Mouse (Mus musculus): ENCODE measurements around the gene Pdia2. TPM values are rescaled to one million over a fixed set of nuclear protein-coding genes. Genes with fewer than 3 reads are reported as not detected.

Gene Pdia2
- polyA plus RNA-seq (2015; fragmentation: Nextera tagmentation; extraction: Ambion mirVana) = 0.39 and 0.78 TPM in 2 replicates

DNA sequence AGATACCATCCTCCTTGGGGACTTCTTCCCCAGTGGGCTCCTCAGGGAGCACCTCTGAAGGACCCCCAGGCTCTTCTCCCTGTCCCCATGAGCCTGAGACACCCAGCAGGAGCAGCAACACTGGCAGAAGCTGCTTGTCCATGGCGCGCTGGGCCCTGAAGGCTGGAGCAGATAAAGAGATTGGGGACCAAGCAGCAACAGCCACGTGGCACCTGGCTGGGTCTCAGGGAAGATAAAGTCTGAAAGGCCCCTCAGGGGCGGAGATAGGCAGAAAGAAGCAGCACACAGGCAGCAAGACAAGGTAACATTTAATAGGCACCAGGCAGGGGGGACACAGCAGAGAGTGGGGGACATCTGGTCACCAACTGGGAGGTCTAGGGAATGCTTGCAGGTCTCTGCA is at the start of gene Pdia2:
TSS of gene Pdia2 (minus strand) at position 196 of the 400 bp plus-strand sequence.
- no peak within 1 kb of the TSS for H3K27ac ChIP-seq
- H3K36me3 ChIP-seq = peaks cover 33% of the 10 kb centered on the region
- no peak for ATAC-seq (ENCODE audit: borderline replicate concordance, extremely low read depth, low FRiP score, low TSS enrichment)
- H3K4me3 ChIP-seq = no peak within 1 kb of the TSS
- H3K4me1 ChIP-seq = peaks cover 26% of the 10 kb centered on the region
- no peaks in the 10 kb centered on the region for H3K9me3 ChIP-seq
- H3K27me3 ChIP-seq = peaks cover 47% of the 10 kb centered on the region
- H3K9ac ChIP-seq = no peak within 1 kb of the TSS; the same call in 1 of the 2 replicates
- peak within 1 kb of the TSS; percentile 95; the same call in 1 of the 2 replicates for H3K4me2 ChIP-seq
- 72% methylated on average over 4 of the region's 4 CpGs for WGBS

DNA sequence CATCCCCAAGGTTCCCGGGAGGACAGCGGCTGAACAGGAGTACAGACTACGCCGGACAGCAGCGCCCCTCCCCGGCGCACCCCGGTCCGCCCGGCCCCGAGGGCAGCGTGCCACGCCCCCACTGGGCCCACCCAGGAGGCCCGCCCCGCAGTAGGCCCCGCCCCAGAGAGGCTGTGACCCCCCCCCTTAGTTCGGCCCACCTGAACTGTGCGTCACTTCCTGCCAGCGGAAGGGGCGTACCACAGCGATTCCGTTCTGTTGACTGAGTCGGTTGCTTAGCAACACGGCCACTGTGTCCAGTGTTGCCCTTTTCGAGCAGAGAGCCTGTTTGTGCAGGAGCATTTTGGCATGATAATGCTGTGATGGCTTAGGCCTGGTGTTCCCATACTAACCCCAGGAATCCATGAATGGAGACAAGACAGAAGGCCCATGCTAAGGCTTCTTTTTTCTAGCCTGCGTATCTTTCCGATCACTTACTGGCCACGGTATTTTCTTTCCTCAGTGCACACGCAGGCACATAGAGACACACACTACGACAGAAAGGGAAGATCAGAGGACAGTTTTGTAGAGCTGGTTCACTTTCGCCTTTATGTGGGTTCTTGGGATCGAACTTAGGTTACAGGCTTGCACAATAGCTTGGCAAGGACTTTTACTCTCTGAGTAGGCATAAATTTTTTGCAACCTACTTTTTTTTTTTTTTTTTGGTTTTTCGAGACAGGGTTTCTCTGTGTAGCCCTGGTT is 45.4 kb upstream of the Pdia2 start, which contains the start of gene Fam234a:
TSS of gene Fam234a (minus strand) at position 142 of the 741 bp plus-strand sequence.
- H3K4me2 ChIP-seq = peak within 1 kb of the TSS; percentile 86
- H3K9me3 ChIP-seq = no peaks in the 10 kb centered on the region
- peak within 1 kb of the TSS; percentile 72 for H3K9ac ChIP-seq
- no peaks in the 10 kb centered on the region for H3K36me3 ChIP-seq
- peak; percentile 98 for ATAC-seq (ENCODE audit: borderline replicate concordance, extremely low read depth, low FRiP score, low TSS enrichment)
- H3K27me3 ChIP-seq = no peaks in the 10 kb centered on the region
- H3K4me3 ChIP-seq = peak within 1 kb of the TSS; percentile 79
- peaks cover 14% of the 10 kb centered on the region; the same call in 1 of the 2 replicates for H3K4me1 ChIP-seq
- 8% methylated on average over 29 of the region's 33 CpGs for WGBS
- peak within 1 kb of the TSS; percentile 77 for H3K27ac ChIP-seq

DNA sequence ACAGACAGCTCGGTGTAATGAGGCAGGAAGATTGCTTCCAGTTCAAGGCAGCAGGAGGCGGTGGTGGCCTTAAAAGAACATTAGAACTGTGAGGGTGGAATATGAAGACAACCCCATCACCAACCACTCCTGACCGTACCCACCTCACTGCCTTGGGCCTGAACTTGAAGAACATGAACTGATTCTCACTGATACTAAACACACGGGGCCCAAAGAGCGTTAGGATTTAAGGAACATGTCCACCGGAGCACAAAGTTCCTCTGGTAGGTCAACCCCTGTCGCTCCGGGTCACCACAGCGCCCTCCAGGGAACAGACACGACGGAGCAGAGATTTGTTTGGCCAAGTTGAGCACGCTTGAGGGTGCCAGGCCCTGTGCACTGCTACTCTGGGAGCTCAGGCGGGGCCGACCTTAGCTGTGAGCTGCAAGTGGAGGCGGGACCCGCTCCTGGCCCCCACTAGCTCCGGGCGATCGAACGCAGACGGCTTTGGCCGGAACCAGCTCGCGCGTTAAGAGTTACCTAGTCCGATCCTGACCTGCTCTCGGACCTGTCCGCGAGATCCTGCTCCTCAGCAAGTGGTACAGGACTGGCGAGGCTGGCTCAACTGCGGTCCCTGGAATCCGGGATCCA is 44.7 kb upstream of the Pdia2 start:
- WGBS = 1% methylated on average over 32 of the region's 32 CpGs

DNA sequence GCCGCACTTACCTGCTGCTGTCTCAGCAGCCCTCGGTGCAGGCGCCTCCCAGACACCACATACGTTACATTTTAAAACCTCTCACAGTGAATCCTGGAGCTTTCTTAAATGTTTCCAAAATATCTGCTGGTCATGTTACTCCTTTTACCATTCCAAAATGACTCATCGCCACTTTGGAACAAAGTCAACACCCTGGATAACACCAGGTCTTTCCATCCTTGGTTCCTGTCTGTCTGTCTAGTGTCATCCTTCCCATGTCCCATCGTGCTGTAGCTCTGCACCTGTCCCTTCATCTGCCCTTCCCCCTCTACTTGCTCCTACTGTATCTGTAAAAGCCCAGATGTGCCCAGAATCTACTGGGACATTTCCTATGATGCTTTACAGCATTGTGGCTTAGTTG is 42.1 kb upstream of the Pdia2 start:
- no peaks in the 10 kb centered on the region for H3K9me3 ChIP-seq
- WGBS = 79% methylated on average over 6 of the region's 6 CpGs
- no peak for ATAC-seq (ENCODE audit: borderline replicate concordance, extremely low read depth, low FRiP score, low TSS enrichment)
- H3K4me1 ChIP-seq = peaks cover 14% of the 10 kb centered on the region; the same call in 1 of the 2 replicates
- H3K4me2 ChIP-seq = no peak overlapping the region
- no peak overlapping the region for H3K9ac ChIP-seq
- H3K4me3 ChIP-seq = no peak overlapping the region
- no peaks in the 10 kb centered on the region for H3K27me3 ChIP-seq
- H3K27ac ChIP-seq = no peak overlapping the region
- no peaks in the 10 kb centered on the region for H3K36me3 ChIP-seq

More for the DNA sequence above, 44.7 kb upstream of the Pdia2 start:
- no peaks in the 10 kb centered on the region for H3K27me3 ChIP-seq
- H3K9me3 ChIP-seq = no peaks in the 10 kb centered on the region
- peak overlapping the region; percentile 72 for H3K9ac ChIP-seq
- H3K4me2 ChIP-seq = peak overlapping the region; percentile 86
- peak overlapping the region; percentile 79 for H3K4me3 ChIP-seq
- ATAC-seq (ENCODE audit: borderline replicate concordance, extremely low read depth, low FRiP score, low TSS enrichment) = peak; percentile 86
- H3K4me1 ChIP-seq = peaks cover 14% of the 10 kb centered on the region; the same call in 1 of the 2 replicates
- no peaks in the 10 kb centered on the region for H3K36me3 ChIP-seq
- H3K27ac ChIP-seq = peak overlapping the region; percentile 77

DNA sequence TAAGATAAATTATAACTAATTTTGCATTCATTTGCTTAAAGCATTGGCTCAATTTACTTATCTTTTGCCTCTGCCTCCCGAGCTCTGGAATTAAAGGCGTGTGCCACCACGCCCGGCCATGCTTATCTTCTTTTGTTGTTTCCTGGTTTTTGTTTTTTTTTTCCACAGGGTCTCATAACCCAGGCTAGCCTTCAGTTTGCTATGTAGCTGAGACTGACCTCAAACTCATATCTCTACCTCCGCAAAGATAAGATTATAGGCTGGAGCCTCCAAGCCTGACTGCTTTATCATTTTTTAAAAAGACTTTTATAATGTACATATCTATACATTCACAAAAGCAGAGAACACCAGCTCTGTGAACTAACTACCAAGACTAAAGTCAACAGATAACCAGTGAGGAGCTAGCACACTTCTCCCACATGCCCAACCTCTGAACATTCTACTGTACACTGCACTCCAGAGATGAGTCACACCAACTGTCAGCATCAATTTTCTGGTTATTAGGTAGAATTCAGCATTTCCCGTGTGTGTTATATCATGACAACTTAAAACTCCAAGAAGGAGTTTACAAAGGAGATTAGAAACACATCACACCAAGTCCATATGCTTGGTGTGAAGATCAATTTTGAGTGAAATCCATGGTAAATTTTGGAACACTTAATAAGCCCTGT is 41.4 kb upstream of the Pdia2 start:
- Histone ChIP-seq H3K9ac (no peak overlapping the region), H3K4me3 (no peak overlapping the region), H3K4me2 (no peak overlapping the region), H3K27ac (no peak overlapping the region), H3K36me3 (no peaks in the 10 kb centered on the region), H3K27me3 (no peaks in the 10 kb centered on the region), H3K9me3 (no peaks in the 10 kb centered on the region), H3K4me1 (peaks cover 14% of the 10 kb centered on the region; the same call in 1 of the 2 replicates)
- no peak for ATAC-seq (ENCODE audit: borderline replicate concordance, extremely low read depth, low FRiP score, low TSS enrichment)
- 70% methylated on average over 6 of the region's 6 CpGs for WGBS

DNA sequence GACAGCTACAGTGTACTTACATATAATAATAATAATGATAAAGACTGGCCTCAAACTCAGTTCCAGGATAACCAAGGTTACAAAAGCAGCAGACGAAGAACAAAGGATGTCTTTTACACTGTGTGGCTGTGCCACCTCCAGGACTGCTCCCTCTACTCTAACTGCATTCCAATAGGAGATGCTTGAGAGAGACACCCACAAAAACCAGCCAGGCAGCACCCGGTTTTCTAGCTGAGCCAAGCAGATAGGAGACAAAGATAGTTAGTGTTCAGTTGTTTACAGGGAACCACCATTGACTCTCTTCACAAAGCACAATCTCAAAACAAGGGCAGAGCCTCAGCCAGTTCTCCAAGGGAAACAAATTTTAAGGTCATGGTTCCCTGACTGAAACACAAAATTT is 40.7 kb upstream of the Pdia2 start:
- no peak overlapping the region for H3K4me2 ChIP-seq
- H3K9me3 ChIP-seq = no peaks in the 10 kb centered on the region
- H3K36me3 ChIP-seq = no peaks in the 10 kb centered on the region
- no peak overlapping the region for H3K9ac ChIP-seq
- peaks cover 11% of the 10 kb centered on the region; the same call in 1 of the 2 replicates for H3K4me1 ChIP-seq
- no peak for ATAC-seq (ENCODE audit: borderline replicate concordance, extremely low read depth, low FRiP score, low TSS enrichment)
- WGBS = 63% methylated on average over 2 of the region's 2 CpGs
- no peaks in the 10 kb centered on the region for H3K27me3 ChIP-seq
- H3K27ac ChIP-seq = no peak overlapping the region
- no peak overlapping the region for H3K4me3 ChIP-seq

DNA sequence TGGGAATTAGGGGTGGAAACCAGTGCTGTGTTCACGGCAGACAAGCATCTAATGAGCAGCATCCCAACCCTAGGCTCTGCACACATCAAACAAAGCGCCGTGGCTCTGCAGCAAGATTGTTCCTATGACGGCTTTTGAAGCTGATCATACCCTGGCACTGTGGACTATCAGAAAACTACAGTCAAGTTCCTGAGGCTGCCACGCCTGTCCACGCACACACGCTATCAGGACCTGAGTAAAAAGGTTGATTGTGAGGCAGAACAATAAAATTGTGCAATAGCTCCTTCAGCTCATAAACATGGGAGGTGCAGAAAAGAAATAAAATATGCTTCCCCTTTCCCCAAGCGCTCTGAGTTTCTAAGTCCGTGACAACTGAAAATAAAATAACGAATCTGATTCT is 38.8 kb upstream of the Pdia2 start:
- H3K4me3 ChIP-seq = no peak overlapping the region
- H3K36me3 ChIP-seq = no peaks in the 10 kb centered on the region
- H3K4me2 ChIP-seq = no peak overlapping the region
- H3K9ac ChIP-seq = no peak overlapping the region
- 79% methylated on average over 10 of the region's 10 CpGs for whole genome bisulfite sequencing
- ATAC-seq (ENCODE audit: borderline replicate concordance, extremely low read depth, low FRiP score, low TSS enrichment) = no peak
- no peak overlapping the region for H3K27ac ChIP-seq
- H3K27me3 ChIP-seq = no peaks in the 10 kb centered on the region
- no peaks in the 10 kb centered on the region for H3K9me3 ChIP-seq
- no peaks in the 10 kb centered on the region for H3K4me1 ChIP-seq

DNA sequence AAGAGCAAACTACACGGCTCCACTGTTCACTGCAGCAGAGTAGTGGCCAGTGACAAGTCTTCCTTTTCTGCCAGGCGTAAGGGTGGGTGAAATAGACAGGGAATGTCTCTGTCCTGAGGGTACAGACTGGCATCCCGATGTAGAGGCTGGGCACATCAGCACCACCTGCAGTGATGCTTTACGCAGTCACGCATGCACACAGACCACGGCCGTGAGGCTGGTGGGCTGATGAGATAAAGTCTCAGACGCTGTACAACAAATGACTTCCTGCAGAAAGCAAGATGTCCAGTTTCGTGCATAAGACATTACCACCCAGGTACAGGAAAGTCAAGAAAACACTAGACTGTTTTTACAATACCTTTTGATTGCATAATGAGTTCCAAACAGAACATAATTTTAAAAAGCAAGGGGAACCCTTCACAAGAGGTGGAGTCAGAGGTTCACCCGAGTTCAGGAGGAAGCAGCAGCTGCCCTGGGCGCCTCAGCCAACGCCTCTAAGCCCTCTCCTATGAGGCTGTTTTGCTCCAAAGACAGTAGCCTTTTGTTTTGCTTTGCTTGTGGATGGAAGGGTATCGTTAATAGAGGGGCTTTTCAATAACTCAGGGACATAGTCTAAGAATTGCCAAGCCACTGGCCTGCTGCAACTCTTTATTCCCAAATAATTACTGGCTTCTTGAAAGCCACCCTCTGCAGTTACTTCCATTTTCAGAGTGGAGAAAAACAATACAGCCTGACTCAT is 36.4 kb upstream of the Pdia2 start:
- Histone ChIP-seq H3K27me3 (no peaks in the 10 kb centered on the region), H3K36me3 (no peaks in the 10 kb centered on the region), H3K9me3 (no peaks in the 10 kb centered on the region), H3K4me1 (no peaks in the 10 kb centered on the region), H3K4me2 (no peak overlapping the region), H3K4me3 (no peak overlapping the region), H3K27ac (no peak overlapping the region), H3K9ac (no peak overlapping the region)
- WGBS = 58% methylated on average over 13 of the region's 13 CpGs
- ATAC-seq (ENCODE audit: borderline replicate concordance, extremely low read depth, low FRiP score, low TSS enrichment) = no peak

DNA sequence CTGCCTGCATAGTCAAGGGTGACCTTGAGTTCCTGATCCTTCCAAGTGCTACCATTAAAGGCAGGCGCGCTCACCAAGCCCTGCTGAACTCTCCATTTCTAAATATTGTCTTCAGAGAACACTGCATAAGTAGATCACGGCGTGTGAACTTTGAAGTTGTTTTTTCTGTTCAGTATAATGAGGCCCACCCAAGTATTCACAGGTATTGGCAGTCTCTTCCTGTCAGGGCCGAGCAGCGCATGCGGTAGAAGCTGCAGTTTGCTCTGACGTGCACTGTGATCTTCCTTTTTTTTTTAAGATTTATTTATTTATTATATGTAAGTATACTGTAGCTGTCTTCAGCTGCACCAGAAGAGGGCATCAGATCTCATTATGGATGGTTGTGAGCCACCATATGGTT is 35.5 kb upstream of the Pdia2 start:
- Histone ChIP-seq H3K36me3 (no peaks in the 10 kb centered on the region), H3K9me3 (no peaks in the 10 kb centered on the region), H3K4me2 (no peak overlapping the region), H3K4me3 (no peak overlapping the region), H3K4me1 (no peaks in the 10 kb centered on the region), H3K27me3 (no peaks in the 10 kb centered on the region), H3K27ac (no peak overlapping the region), H3K9ac (no peak overlapping the region)
- no peak for ATAC-seq (ENCODE audit: borderline replicate concordance, extremely low read depth, low FRiP score, low TSS enrichment)
- 84% methylated on average over 8 of the region's 8 CpGs for WGBS

DNA sequence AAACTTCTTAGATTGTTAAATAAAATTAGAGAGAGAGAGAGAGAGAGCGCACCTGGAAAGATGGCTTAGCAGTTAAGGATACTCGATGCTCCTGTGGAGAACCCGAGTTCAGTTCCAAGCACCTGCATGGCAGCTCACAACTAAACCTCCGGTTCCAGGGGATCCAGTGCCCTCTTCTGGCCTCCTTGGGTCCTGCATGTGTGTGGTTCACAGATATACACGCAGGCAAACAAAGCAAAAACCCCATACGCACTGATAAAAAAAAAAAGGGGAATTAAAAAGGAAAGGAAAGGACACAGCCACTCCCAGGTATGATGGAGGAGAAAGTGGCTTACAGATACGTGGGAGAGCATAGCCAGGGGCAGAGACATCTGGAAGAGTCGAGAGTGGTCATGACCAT is 34.0 kb upstream of the Pdia2 start:
- Histone ChIP-seq H3K4me3 (no peak overlapping the region), H3K4me1 (no peaks in the 10 kb centered on the region), H3K27ac (no peak overlapping the region), H3K9me3 (no peaks in the 10 kb centered on the region), H3K36me3 (no peaks in the 10 kb centered on the region), H3K27me3 (no peaks in the 10 kb centered on the region), H3K4me2 (no peak overlapping the region), H3K9ac (no peak overlapping the region)
- WGBS = 71% methylated on average over 8 of the region's 8 CpGs
- no peak for ATAC-seq (ENCODE audit: borderline replicate concordance, extremely low read depth, low FRiP score, low TSS enrichment)

DNA sequence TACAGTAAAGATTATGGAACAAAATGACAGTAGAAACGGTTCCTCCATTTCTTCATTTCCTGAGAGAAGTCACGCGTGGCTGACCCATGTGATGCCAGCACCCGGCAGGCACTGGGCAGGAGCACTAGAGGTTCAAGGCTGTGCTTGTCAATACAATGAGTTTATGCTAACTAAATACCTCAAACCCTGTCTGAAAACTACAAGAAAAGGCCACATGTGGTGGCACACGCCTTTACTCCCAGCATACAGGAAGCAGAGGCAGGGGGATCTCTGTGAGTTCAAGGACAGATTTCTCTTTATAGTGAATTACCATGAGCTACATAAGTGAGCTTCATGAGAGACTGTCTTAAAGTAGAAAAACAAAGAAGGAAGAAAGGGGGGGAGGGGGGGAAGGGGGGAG is 32.3 kb upstream of the Pdia2 start:
- Histone ChIP-seq H3K27ac (no peak overlapping the region), H3K27me3 (no peaks in the 10 kb centered on the region), H3K9me3 (no peaks in the 10 kb centered on the region), H3K4me1 (no peaks in the 10 kb centered on the region), H3K9ac (no peak overlapping the region), H3K36me3 (no peaks in the 10 kb centered on the region), H3K4me2 (no peak overlapping the region), H3K4me3 (no peak overlapping the region)
- ATAC-seq (ENCODE audit: borderline replicate concordance, extremely low read depth, low FRiP score, low TSS enrichment) = no peak
- WGBS = 87% methylated on average over 5 of the region's 5 CpGs
